Mouse (Mus musculus): ENCODE results near the gene Ets1.

DNA sequence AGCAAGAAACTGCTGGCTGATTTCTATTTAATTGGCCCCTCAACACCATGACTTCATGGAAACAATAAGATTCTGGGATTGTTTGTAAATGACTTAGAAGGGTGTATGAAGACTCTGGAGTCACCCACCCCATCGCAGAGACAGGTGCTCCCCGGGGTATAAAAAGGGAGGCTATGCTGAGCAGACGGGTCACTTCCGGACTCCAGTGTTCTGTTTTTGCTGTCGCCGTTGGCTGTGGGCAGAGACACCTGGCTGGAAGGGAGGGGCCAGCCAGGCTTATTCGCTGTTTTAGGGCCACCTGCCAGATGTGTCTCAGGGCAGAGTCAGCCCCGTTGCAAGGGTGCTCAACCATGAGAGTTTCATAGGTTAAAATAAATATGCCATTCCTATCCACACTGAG lies 111.6 kb downstream of the Ets1 start:
- TF ChIP-seq CTCF (IDR thresholded peaks at IDR 0.05; ENCODE audit: control insufficient read depth, insufficient read depth, low read length) (no peak), POLR2A (IDR thresholded peaks at IDR 0.05; ENCODE audit: borderline replicate concordance, control insufficient read depth, low read depth, low read length) (no peak)

Measured in bone marrow, adult 2 months (tissue).